Mouse (Mus musculus) megakaryocyte, embryonic 14.5 days (primary cell): ENCODE data around the gene Kcng4.

ENCODE experiments used
- FLI1 ChIP-seq: IDR thresholded peaks from 2 replicates; pipeline ENCODE4 v1.6.1; 2012; ENCODE audit warnings: low read length, inconsistent platforms, mixed read lengths
- GATA1 ChIP-seq: IDR thresholded peaks from 3 replicates; pipeline ENCODE4 v1.6.1; 2012; ENCODE audit warnings: mixed read lengths, low read length, inconsistent platforms, borderline replicate concordance

GRCm38 (mm10) chr8:119644429-119644960 lies 9.0 kb upstream of the Kcng4 start:
- TF ChIP-seq GATA1, result no peak
- TF ChIP-seq FLI1, result no peak
